Mouse (Mus musculus) midbrain, postnatal 0 days (tissue): ENCODE measurements at regions not wholly inside any gene's neighbourhood (a gene's known extent, or its start where the extent isn't known, plus 50 kb on each side); places are given as distances from the start of the nearest gene placed in this dataset.

Experiments used
- ATAC-seq: fragments of 200-750 bp; cut with Nextera tagmentation; 2 replicates; pipeline ENCODE4 v1.8.0; 2017; ENCODE audit warnings: moderate number of reproducible peaks, mild to moderate bottlenecking, moderate TSS enrichment, moderate library complexity; ENCODE audit not compliant: low FRiP score
- DNase-seq: peaks from one replicate; pipeline ENCODE4 v3.0.0-alpha.2; 2015; ENCODE audit warnings: low spot score
- H3K27ac ChIP-seq: fragments of 300-500 bp; sonication (generic); 2 replicates; pipeline ENCODE4 v1.5.1; 2014; ENCODE audit warnings: low read depth, mild to moderate bottlenecking, low read length, mixed read lengths
- H3K27me3 ChIP-seq: fragments of 300-500 bp; sonication (generic); 2 replicates; pipeline ENCODE4 v1.6.1; 2014; ENCODE audit warnings: low read length, control low read depth, mixed read lengths; ENCODE audit not compliant: insufficient read depth
- H3K36me3 ChIP-seq: fragments of 300-500 bp; sonication (generic); 2 replicates; pipeline ENCODE4 v1.6.1; 2014; ENCODE audit warnings: low read length, control low read depth, mixed read lengths; ENCODE audit not compliant: insufficient read depth
- H3K4me1 ChIP-seq: fragments of 300-500 bp; sonication (generic); 2 replicates; pipeline ENCODE4 v1.6.1; 2014; ENCODE audit warnings: mild to moderate bottlenecking, control low read depth, antibody characterized with exemption, low read length, mixed read lengths; ENCODE audit not compliant: insufficient read depth
- H3K4me2 ChIP-seq: fragments of 300-500 bp; sonication (generic); 2 replicates; pipeline ENCODE4 v1.6.1; 2014; ENCODE audit warnings: low read depth, mild to moderate bottlenecking, low read length, mixed read lengths; ENCODE audit not compliant: poor library complexity, severe bottlenecking
- H3K4me3 ChIP-seq: fragments of 300-500 bp; sonication (generic); 2 replicates; pipeline ENCODE4 v1.5.1; 2014; ENCODE audit warnings: low read depth, mild to moderate bottlenecking, low read length, moderate library complexity
- H3K9ac ChIP-seq: fragments of 300-500 bp; sonication (generic); replicated peaks from 2 replicates; pipeline ENCODE4 v1.6.1; 2014; ENCODE audit warnings: mild to moderate bottlenecking, low read length, moderate library complexity, mixed read lengths; ENCODE audit not compliant: poor library complexity, severe bottlenecking
- H3K9me3 ChIP-seq: fragments of 300-500 bp; sonication (generic); 2 replicates; pipeline ENCODE4 v1.6.1; 2016; ENCODE audit warnings: low read length, control low read depth
- CTCF ChIP-seq: IDR thresholded peaks from 2 replicates; pipeline ENCODE4 v1.5.1; 2016; ENCODE audit warnings: antibody characterized with exemption, mild to moderate bottlenecking
- WGBS: fragments of 180-500 bp; shearing (Covaris S2); extraction: QIAGEN DNeasy Blood & Tissue Kit; methylation state at CpG from one replicate; pipeline ENCODE4 v1.1.7; 2014; 5-methylcytosine and 5-hydroxymethylcytosine counted together

DNA sequence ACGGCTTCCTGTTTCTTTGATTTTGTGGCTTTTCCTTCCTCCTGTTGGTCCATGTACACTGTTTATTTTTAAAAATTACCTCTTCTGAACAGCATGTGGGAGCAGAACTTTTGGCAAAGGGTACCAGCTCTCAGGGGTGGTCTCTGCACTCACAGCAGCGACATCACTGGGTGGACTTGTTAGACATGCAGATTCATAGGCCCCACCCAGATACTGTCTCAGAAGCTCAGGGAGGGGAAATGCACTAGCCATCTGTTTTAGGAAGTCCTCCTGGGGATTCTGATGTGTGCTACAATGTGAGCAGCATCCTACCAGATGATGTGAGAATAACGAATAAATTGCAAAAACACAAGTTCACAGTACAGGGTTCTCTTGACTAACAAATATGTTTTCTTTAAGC, 243.5 kb upstream of the Arx start:
- no peak for TF ChIP-seq CTCF
- H3K9me3 ChIP-seq = no peaks in the 10 kb centered on the region
- H3K4me3 ChIP-seq = no peak overlapping the region
- H3K4me2 ChIP-seq = no peak overlapping the region
- no peaks in the 10 kb centered on the region for H3K27me3 ChIP-seq
- H3K36me3 ChIP-seq = no peaks in the 10 kb centered on the region
- WGBS = 64% methylated on average over 3 of the region's 3 CpGs
- ATAC-seq = no peak
- no peak overlapping the region for H3K9ac ChIP-seq
- no peaks in the 10 kb centered on the region for H3K4me1 ChIP-seq
- peak; percentile 34 for DNase-seq
- no peak overlapping the region for H3K27ac ChIP-seq

GRCm38 (mm10) chrX:93048967-93049754, 237.1 kb upstream of the Arx start:
- no peak overlapping the region for H3K27ac ChIP-seq
- no peak for DNase-seq
- no peak overlapping the region for H3K9ac ChIP-seq
- WGBS = 83% methylated on average over 1 of the region's 1 CpGs
- H3K4me1 ChIP-seq = no peaks in the 10 kb centered on the region
- H3K9me3 ChIP-seq = no peaks in the 10 kb centered on the region
- no peak overlapping the region for H3K4me3 ChIP-seq
- H3K27me3 ChIP-seq = no peaks in the 10 kb centered on the region
- H3K36me3 ChIP-seq = no peaks in the 10 kb centered on the region
- no peak overlapping the region for H3K4me2 ChIP-seq
- TF ChIP-seq CTCF = no peak
- ATAC-seq = no peak

DNA sequence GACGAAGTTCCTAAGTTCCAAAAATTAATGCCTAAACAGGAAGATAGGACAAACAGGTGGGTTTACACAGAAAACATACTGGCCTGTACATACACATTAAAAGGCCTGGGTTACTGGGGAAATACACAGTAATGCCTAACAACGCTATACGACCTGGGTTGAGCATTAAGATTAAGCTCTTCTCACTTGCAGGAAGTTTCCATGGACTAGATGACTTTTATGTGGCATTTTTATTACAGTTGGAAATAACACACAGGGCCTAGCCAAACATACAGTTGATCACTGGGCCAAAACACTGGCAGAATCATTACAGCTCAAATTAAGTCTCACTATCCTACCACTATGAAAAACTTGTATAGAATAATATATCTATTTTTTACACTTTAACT, 236.5 kb upstream of the Arx start:
- 87% methylated on average over 3 of the region's 3 CpGs for WGBS
- H3K9ac ChIP-seq = no peak overlapping the region
- no peak overlapping the region for H3K27ac ChIP-seq
- H3K9me3 ChIP-seq = no peaks in the 10 kb centered on the region
- no peaks in the 10 kb centered on the region for H3K4me1 ChIP-seq
- TF ChIP-seq CTCF = no peak
- H3K4me2 ChIP-seq = no peak overlapping the region
- H3K4me3 ChIP-seq = no peak overlapping the region
- H3K36me3 ChIP-seq = no peaks in the 10 kb centered on the region
- ATAC-seq (no peak), DNase-seq (no peak)
- no peaks in the 10 kb centered on the region for H3K27me3 ChIP-seq

GRCm38 (mm10) chrX:93059533-93059932, 226.7 kb upstream of the Arx start:
- H3K4me2 ChIP-seq = no peak overlapping the region
- no peaks in the 10 kb centered on the region for H3K27me3 ChIP-seq
- DNase-seq (no peak), ATAC-seq (no peak)
- no peaks in the 10 kb centered on the region for H3K36me3 ChIP-seq
- H3K27ac ChIP-seq = no peak overlapping the region
- H3K4me3 ChIP-seq = no peak overlapping the region
- no peak overlapping the region for H3K9ac ChIP-seq
- H3K4me1 ChIP-seq = no peaks in the 10 kb centered on the region
- no peak for TF ChIP-seq CTCF
- 76% methylated on average over 4 of the region's 4 CpGs for WGBS
- H3K9me3 ChIP-seq = no peaks in the 10 kb centered on the region

DNA sequence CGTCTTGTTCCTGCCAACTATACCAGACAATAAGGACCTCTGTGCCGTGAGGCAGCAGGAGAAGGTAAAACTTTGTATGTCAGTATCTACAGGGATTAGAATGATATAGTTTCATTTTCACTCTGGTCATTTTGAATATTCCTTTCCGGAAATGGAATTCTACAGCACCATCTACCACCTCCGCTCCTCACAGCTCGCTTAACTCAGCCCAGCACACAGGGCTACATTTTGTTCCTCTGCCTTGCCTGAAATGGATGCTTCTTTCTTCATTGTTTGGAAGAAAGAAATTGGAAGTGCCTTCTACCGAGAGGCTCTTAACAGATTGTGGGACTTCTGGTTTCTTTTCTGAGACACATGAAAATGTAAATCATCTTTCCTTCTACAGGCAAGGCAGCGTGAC, 217.4 kb upstream of the Arx start:
- DNase-seq (no peak), ATAC-seq (no peak)
- WGBS = 54% methylated on average over 7 of the region's 7 CpGs

DNA sequence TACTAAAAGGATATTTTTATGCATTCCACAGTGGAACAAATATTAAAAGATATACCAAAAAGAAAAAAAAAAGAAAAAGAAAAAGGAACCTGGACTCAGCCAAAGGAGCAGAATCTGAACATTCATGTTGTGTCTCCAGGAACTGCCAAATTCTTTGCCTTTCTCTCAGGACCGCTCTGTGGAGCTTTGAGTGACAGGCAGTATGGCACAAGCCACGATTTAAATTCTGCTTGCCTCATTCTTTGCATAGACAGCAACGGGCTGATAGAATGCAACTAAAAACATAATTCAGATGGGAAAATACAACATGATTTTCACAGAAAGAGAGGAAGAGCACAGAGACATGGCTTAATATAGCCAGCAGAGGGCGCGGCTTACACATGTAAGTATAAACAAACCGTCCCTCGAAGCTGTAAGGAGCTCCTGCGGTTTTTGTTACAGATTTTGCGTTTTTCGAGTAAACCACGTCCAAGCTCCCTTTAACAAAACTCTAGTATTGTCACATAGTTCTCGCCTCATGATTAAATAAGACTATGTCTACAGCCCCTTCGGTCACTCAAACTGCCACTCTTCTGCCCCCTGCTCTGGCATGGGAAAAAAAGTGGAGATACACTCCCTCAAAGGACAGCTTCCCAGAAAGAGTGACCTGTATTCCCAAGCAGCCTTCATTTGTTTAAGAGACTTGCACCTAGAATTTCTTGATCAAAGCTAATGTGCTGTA, 216.5 kb upstream of the Arx start:
- WGBS = 15% methylated on average over 13 of the region's 13 CpGs
- H3K4me3 ChIP-seq = no peak overlapping the region
- no peaks in the 10 kb centered on the region for H3K36me3 ChIP-seq
- peak overlapping the region; percentile 30 for H3K4me2 ChIP-seq
- ATAC-seq (peak; percentile 54; the same call in 1 of the 2 replicates), DNase-seq (peak; percentile 89)
- H3K27me3 ChIP-seq = no peaks in the 10 kb centered on the region
- no peaks in the 10 kb centered on the region for H3K4me1 ChIP-seq
- H3K27ac ChIP-seq = no peak overlapping the region
- TF ChIP-seq CTCF = peak; percentile 78
- no peak overlapping the region for H3K9ac ChIP-seq
- no peaks in the 10 kb centered on the region for H3K9me3 ChIP-seq

More for the DNA sequence above, 217.4 kb upstream of the Arx start:
- H3K4me2 ChIP-seq = no peak overlapping the region
- H3K36me3 ChIP-seq = no peaks in the 10 kb centered on the region
- no peaks in the 10 kb centered on the region for H3K27me3 ChIP-seq
- H3K9ac ChIP-seq = no peak overlapping the region
- H3K4me1 ChIP-seq = no peaks in the 10 kb centered on the region
- H3K4me3 ChIP-seq = no peak overlapping the region
- TF ChIP-seq CTCF = no peak
- H3K27ac ChIP-seq = no peak overlapping the region
- H3K9me3 ChIP-seq = no peaks in the 10 kb centered on the region
